Mouse (Mus musculus) CH12.LX (cell line): ENCODE results near the gene Tshb.

Experiments
- CHD1 ChIP-seq: IDR thresholded peaks from 2 replicates; pipeline ENCODE4 v1.6.1; 2012; ENCODE audit warnings: low read depth, low read length, improper control_type of control experiment, inconsistent platforms
- CTCF ChIP-seq, 2 experiments: IDR thresholded peaks in 1 of 2; conservative IDR thresholded peaks in 1 of 2; 2 replicates each; pipeline ENCODE4 v1.5.1; 2011 to 2012; ENCODE audit warnings: low read depth in 2 of 2, low read length in 2 of 2, improper control_type of control experiment in 1 of 2, inconsistent platforms in 1 of 2, mild to moderate bottlenecking in 1 of 2, moderate library complexity in 1 of 2
- E2F4 ChIP-seq: IDR thresholded peaks from 2 replicates; pipeline ENCODE4 v1.6.1; 2011; ENCODE audit warnings: low read depth, low read length, improper control_type of control experiment; ENCODE audit not compliant: insufficient replicate concordance
- HCFC1 ChIP-seq: IDR thresholded peaks from 2 replicates; pipeline ENCODE4 v1.6.1; 2012; ENCODE audit warnings: low read depth, mild to moderate bottlenecking, inconsistent platforms, low read length, improper control_type of control experiment
- MYC ChIP-seq: IDR thresholded peaks from 2 replicates; pipeline ENCODE4 v1.6.1; 2011; ENCODE audit warnings: low read depth, mild to moderate bottlenecking, improper control_type of control experiment, low read length
- NELFE ChIP-seq: IDR thresholded peaks from 2 replicates; pipeline ENCODE4 v1.6.1; 2011; ENCODE audit warnings: low read depth, low read length, improper control_type of control experiment
- NRF1 ChIP-seq: IDR thresholded peaks from 2 replicates; pipeline ENCODE4 v1.6.1; 2014; ENCODE audit warnings: low read depth, mild to moderate bottlenecking, inconsistent platforms, low read length, improper control_type of control experiment, moderate library complexity
- POLR2A ChIP-seq: IDR thresholded peaks from 2 replicates; pipeline ENCODE4 v1.6.1; 2011; ENCODE audit warnings: low read depth, mild to moderate bottlenecking, improper control_type of control experiment, low read length
- TBP ChIP-seq: conservative IDR thresholded peaks from 2 replicates; pipeline ENCODE4 v1.6.1; 2011; ENCODE audit warnings: low read depth, low read length, improper control_type of control experiment
- ZMIZ1 ChIP-seq: IDR thresholded peaks from 2 replicates; pipeline ENCODE4 v1.6.1; 2012; ENCODE audit warnings: low read depth, mild to moderate bottlenecking, inconsistent platforms, low read length, improper control_type of control experiment

GRCm38 (mm10) chr3:102763713-102764400 lies 18.7 kb downstream of the Tshb start:
- TF ChIP-seq POLR2A = no peak
- no peak for TF ChIP-seq CHD1
- TF ChIP-seq CTCF (conservative IDR thresholded peaks at IDR 0.05 in 1 of 2, IDR thresholded peaks at IDR 0.05 in 1 of 2; ENCODE audit: low read depth in 2 of 2, low read length in 2 of 2) = no peak
- no peak for TF ChIP-seq NRF1
- TF ChIP-seq NELFE = no peak
- no peak for TF ChIP-seq TBP
- no peak for TF ChIP-seq ZMIZ1
- TF ChIP-seq MYC = no peak
- TF ChIP-seq HCFC1 = no peak
- TF ChIP-seq E2F4 = no peak
